Mouse (Mus musculus) telencephalon, adult 2 months (tissue): ENCODE measurements around the gene Yju2.

Experiments
- DNase-seq: peaks from one replicate; pipeline ENCODE4 v3.0.0-alpha.2; 2011; ENCODE audit warnings: low read depth, low spot score

Yju2 gene

GRCm38 (mm10) chr17:56007444-56008355, 48.8 kb downstream of the Yju2 start:
- DNase-seq, result no peak

DNA sequence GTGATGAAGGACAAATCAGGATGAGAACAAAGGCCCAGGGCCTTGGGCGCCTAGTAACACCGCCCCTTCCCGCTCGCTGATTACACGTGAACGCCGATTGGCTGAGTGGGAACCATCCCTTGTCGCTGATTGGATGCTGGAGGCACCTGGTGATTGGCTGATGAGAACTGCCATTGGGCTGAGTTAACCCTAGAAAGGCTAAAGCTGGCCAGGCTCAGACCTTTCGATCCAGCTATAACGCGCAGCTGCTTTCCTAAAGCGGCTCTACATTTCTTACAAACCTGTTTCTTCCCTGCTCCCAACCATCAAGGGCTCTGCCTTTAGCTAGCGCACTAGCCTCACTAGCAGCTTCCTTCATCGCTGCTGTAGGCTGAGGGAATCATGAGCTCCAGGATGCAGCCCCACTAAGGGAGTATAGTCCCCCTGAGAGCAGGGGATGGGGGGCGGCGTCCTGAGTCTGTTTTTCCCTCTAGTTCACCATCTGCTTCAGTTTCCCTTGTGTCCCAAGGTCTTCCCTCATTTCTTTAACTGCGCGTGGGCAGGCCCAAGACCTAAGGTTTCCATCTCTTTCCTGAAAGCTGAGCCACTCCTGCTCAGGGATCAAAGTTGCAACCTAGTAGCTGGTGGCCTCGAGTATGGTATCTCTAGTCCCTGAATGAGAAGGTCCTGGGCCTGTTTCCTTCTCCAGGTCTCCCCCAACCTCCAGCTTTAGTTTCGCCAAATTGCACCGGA, 49.6 kb downstream of the Yju2 start:
- DNase-seq, result peak; percentile 95

- DNase-seq, result peak; percentile 90
Measured at GRCm38 (mm10) chr17:56009088-56009961, 50.4 kb downstream of the Yju2 start.

DNA sequence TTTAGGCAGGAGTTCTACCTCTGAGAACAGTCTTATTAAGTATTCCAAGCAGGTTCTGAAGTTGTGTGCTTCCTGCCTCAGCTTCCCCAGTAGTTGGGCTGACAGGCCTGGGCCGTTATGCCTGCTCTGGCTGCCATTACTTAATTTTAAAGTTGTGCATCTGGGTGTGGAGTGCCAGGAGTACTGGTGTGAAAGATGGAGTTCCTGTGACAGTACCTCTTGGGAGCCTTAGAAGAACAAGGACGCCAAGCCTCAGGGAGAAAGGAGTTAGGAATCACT, 51.0 kb downstream of the Yju2 start:
- DNase-seq, result no peak

GRCm38 (mm10) chr17:56010255-56010654, 51.4 kb downstream of the Yju2 start:
- no peak for DNase-seq

GRCm38 (mm10) chr17:56010681-56011080, 51.8 kb downstream of the Yju2 start:
- DNase-seq, result no peak

DNA sequence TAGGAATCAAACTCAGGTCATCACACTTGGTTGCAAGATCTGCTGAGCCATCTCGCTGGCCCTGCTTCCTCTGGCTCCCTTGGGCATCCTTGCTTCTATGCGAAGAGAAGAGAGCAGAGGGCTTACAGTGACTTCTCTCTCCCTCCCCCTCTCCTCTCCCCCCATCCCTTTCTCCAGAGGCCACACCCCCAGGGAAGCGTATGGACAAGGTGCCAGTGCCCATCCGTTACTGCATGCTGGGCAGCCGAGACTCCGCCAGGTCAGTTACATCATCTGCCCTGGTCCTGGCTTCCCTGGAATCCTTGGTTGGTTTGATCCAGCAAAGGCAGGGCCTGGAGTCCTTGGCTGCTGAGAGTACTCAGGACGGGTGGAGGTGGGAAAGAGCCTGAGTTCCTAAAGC, 52.5 kb downstream of the Yju2 start:
- DNase-seq, result no peak

- no peak for DNase-seq
Measured at GRCm38 (mm10) chr17:56015293-56015692, 56.4 kb downstream of the Yju2 start.

DNA sequence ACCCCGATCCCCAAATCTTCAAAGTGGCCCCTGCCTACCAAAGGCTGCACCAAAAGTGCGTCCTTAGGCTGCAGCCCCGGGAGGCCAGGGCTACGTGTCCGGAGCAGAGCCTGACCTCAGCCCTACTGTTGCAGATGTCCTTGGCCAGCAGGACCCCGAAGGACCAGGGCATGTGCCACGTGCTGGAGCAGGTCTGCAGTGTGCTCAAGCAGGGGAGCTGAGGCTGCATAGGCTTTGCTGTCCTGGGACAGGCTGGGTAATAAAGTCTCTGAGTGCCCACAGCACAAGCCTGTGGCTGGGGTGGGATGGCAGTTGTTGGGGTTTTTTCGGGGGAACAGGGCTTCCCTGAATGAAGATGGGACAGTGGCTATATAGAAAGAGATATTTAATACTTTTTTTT, 57.5 kb downstream of the Yju2 start:
- no peak for DNase-seq

DNA sequence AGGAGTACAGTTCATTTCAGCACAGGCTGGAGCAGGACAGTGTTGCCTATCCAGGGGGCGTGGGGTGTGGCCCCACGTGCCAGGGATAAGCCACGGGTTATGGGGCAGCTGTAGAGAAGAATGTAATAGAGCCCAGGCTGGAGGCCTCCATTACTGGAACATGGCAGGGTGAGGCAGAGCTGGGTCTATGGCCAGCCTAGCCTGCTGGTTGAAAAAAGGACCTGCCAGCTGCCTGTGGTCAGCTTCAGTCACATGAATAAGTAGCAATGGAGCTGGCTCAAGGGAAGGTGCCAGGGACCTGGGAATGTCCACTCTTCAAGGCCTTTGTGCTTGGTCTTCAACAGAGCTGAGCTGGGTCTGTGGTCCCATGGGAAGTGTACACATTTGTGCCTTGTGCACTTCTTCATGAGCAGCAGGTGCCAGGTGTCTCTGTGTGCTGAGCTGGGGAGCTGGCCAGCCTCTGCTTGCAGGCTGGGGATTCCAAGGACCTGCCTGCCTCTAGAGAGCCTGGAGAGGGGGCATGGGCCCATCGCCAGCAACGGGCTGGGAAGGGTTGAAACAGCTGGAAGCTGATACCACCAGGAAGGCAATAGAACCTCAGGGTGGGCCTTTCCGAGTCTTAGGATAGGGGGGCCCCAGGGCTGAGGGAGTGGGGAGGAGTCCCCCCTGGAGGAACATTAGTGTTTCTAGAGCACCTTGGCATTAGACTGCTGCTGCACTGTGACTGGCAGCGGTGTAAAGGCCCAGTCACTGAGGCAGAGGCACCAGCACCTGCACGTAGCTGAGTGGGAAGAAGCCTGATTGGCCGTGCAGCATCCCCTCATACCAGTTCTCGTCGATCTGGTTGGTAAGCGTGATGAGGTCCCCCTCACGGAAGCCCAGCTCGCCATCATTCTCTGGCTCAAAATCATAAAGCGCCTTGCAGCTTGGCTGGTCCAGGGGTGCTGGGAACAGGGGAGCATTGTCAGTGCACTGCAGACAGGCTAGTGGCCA, 58.2 kb downstream of the Yju2 start:
- no peak for DNase-seq

- no peak for DNase-seq
Measured at GRCm38 (mm10) chr17:56017848-56018247, 58.9 kb downstream of the Yju2 start.
